Mouse (Mus musculus) megakaryocyte progenitor cell, adult 5-6 weeks (primary cell): ENCODE results near the gene Grid2ip. TPM values are rescaled to one million over a fixed set of nuclear protein-coding genes. Genes with fewer than 3 reads are reported as not detected.

ENCODE experiments used
- ATAC-seq: replicated peaks from 2 replicates; pipeline ENCODE4 v1.8.0; 2016; ENCODE audit warnings: mild to moderate bottlenecking, moderate TSS enrichment, inconsistent platforms; ENCODE audit not compliant: poor library complexity
- total RNA-seq, 2 experiments: library from RNA; stranded (forward) in 1 of 2; stranded (reverse) in 1 of 2; fragments of 157-497, 149-512 nt in 1 of 2; fragments of 200-1000 nt in 1 of 2; gene quantifications; 2 replicates each; pipeline versions ENCODE4 v1.2.3 to v1.2.4; 2015 to 2017

Gene Grid2ip
- total RNA-seq (2015) (not detected in 2 replicates), total RNA-seq (2017) (not detected in 2 replicates)

DNA sequence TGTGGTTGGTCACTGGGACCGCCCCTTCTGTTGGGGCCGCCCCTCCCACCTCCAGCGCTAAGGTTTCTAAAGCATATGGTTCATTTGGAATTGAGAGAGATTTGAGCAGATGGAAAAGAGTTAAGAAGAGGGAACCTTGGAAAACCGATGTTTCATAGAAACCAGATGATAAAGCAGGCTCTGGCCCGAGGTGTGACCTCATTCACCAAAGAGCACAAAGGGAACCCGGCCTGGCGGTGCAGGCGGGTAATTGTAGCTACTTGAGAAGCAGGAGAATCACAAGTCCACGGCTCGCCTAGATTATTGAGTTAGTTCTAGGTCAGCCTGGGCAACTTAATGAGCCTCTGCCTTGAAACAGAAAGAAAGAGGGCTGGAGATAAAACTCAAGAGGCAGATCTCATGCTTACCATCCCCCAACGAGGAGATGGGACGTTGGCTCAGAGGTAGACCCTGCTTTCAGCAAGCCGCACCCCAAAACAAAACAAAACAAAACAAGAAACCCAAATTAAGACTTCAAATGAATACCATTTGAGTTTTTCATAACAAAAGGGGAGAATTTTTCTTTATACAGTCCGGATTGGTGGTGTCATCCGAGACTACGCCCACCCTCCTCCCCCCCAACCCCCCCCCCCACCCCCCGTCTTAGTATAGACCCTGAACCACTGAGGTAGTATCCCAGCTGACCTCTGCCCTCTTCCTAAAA lies at the start of gene Grid2ip:
Gene Grid2ip (plus strand): TSS at position 653 of the 703 bp plus-strand sequence.
- ATAC-seq = no peak

DNA sequence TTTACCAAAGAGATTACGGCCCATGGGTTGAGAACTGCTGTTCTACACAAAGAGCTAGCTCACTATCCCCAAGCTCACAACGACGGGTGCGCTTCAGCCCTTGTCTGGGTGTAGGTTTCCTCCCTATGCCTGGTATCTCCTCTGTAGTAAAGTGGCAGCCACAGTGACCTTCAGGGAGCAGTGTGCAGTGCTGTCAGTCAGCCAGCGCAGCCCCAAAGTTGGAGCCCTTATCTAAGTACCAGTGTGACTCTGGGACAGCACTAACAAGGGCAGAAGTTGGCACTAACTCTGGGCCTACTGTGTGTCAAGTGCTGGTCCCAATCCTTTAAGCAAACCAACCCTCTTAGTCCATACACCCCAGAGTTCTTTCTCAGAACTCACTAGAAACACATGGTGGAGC lies 48.3 kb upstream of the Grid2ip start:
- ATAC-seq = no peak

DNA sequence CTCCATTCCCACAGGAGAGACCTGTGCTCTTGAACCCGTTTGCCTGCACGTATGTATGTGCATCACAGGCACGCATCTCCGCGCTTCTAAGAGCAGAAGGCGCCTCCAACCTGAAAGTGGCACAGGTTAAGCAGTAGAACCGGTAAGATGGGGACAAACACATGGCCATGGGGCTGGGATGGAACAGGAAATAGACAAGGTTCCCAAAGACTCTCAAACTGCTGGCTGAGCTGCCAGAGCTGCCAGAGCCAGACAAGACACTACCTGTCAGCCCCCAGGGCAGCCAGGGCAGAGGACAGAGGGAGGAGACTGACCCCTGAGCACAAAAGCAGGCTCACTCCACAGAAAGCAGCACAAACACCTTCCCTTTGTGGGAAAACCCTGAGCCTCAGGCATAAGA lies 47.2 kb upstream of the Grid2ip start:
- ATAC-seq = no peak

DNA sequence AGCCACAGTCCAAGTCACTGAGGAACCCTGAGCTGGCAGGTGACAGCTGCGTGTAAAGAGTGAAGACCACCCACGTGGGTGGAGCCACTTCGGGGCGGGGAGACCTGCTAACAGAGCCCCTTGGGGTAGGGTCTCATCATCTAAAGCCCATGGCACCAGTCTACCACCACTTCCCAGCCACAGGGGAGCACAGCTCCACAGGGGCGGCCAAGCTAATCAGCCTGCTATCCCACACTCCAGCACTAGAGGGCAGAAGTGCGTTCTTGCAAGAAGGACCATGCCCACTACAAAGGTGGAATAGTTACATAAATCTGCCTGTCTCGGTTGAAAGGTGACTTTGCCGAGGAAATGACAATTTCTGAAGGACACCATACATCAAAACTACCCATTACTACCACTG lies 45.3 kb upstream of the Grid2ip start:
- peak; percentile 72 for ATAC-seq

DNA sequence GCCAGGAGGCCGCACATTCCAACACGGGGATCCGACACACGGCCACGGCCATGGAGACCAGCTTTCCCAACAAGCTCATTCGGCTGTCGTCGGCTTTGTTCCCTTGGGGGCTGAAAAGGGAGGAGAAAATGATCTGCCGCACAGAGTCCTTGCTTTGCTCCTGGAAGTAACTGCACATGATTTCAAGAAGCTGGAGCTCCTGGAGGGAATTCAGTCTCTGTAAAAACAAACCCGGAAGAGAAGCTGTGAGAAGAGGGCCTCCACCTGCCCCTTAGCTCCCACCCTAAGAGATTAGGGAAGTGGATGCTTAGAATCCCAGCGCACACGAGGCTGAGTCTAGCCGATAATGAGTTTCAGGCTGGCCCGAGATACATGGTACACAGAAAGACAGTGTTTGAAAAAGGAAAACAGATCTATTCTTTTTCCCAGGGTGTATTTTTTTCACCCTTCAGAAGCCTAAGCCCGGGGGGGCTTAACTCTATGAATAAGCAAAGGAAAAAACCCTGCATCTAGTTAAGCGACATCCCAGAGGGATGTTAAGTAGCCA lies 42.9 kb upstream of the Grid2ip start:
- ATAC-seq = peak; percentile 35

DNA sequence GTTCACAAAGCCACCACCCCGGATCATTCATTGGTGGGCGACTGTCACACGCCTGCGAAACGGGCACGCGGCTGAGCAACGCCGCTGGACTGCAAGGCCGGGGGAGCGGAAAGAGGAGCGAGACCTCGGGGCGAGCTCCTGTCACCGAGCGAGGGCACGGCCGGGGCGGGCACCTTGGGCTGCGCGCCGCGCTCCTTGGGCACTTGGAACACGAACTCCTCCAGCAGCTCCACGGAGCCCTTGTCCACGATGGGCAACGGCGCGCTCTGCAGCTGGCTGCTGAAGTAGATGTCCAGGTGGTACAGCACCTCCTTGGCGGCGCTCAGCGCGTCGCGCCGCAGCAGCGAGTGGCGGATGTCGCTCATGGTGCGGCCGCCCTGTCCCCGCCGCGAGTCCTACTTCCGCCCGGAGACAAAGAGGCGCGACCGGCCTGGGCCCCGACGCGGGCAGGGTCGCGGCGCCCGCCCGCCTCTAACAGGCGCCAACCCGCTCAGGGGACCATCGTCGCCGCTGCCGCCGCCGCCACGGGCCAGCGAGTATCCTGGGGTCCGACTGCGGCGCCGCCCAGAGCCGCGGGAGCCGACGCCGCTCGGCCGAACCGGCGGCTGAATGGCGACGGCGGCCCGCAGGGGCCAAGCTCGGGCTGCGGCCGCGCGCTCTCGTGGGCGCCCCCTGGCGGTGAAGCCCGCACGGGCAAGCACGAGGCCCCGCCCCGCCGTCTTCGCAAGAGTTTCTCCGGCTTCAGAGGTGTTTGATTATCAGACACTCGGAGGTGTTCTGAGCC lies 42.2 kb upstream of the Grid2ip start, which contains the start of gene E130309D02Rik:
Gene E130309D02Rik (minus strand): TSS at position 631 of the 784 bp plus-strand sequence.
- peak; percentile 76 for ATAC-seq

DNA sequence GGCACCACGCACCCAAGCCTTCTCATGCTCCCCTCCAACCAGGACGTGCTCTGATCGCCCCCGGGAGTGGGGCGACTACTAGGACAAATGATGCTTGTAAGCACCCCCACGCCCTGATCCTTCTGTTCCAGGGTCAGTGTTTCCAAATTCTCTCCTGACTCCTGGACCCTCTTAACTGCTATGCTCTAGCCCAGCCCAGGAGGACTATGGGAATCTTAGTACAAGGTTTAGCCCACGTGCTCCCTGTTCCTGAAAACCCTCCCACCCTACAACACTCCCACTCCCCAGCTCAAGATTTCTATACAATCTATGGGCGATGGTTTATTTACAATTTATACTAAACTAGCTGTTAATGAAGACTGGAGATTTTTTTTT lies 41.6 kb upstream of the Grid2ip start:
- ATAC-seq = peak; percentile 2; the same call in 1 of the 2 replicates

DNA sequence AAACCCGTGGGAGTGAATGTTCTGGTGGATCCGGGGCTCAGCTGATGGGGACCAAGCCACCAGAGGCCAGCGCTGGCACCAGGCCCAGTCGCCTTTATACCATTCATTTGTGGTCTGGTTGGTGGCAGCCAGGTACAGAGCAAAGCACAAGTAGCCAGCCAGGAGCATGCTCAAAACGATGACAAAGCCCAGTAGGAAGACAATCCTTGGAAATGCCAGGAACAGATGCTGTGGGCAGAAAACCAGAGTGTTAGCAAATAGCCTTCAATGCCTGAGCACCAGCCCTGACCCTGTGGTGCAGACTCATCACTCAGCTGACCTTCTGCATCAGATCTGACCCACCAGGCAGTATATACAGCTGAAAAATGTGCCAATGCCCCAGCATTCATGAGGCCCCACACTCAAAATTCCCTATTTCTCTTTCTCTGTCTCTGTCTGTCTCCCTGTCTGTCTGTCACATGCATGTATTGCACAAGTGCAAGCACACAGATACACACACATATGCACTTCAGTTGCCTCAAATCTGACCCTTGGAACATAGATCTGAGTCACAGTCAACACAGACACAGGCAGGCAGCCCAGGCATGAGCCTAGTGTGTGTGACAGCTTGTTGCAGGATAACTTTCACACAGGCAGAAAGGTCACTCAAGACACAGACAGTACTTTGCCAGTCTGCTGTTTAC lies 40.4 kb upstream of the Grid2ip start:
- ATAC-seq = no peak

DNA sequence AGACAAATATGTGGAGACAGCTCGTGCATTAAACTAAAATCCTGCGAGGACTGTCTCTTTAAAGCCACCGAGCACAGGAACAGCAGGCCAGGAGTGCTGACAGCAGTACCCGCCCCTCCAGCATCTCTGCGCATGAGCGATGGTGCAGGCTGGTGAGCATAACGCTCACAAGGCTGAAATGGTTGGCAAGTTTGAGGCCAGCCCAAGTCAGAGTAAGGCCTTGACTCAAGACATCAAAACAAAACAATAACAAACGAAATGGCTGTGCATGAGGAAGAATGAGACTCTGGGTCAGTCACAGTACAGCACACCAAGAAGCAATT lies 39.9 kb upstream of the Grid2ip start:
- ATAC-seq = no peak

DNA sequence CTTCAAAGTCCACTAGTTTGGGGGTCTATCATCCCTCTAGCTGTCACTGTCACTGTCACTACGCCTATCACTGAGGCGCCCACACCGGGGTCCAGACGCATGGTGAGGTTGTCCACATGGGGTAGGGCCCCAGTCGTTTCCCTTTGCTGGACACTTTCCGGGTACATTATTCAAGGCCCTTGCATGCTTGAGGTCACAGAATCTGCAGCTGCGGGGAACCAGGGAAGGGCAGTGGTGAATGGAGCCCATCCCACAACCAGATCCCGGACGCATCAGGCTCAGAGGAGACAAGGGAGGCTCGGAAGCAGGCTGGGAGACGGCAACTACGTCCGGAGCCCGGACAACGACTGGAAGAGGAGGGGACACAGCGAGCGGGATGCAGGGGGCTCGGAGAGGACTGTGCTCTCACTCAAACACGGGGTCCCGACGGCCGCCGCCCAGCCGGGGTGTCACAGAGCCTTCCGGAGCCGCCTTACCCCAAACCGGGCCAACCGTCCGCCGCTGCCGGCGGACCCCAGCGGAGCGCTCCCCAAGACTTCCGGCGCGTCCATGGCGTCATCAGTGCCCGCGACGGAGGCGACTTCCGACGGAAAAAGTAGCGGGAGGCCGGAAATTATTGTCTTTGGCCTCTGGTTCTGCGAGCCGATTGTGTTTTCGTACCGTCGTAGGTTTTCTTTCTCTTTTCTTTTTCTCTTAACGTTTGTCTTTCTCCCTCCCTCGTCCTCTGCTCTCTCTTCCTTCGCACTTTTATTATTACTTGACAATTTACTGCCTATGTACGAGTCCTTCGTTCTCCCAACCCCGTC lies 28.2 kb upstream of the Grid2ip start, which contains the start of gene Zdhhc4:
Gene Zdhhc4 (minus strand): TSS at position 567 of the 806 bp plus-strand sequence.
- ATAC-seq = peak; percentile 92

DNA sequence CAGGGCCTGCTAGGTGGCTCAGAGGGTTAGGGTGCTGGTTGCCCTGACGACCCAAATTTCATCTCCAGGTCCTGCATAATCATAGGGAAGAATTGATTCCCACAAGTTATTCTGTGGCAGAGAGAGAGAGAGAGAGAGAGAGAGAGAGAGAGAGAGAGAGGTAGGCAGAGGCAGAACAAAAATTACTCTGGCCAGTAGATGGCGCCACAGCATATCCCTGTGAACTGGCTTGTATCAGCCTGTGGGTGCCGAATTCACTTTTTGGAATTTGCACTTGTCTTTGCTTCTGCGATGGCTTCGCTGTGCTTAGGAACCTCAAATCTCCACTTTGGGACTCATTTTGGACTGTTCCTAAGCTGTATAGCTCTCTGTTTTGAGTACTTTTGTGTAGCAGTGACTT lies 23.3 kb upstream of the Grid2ip start:
- ATAC-seq = peak; percentile 61

DNA sequence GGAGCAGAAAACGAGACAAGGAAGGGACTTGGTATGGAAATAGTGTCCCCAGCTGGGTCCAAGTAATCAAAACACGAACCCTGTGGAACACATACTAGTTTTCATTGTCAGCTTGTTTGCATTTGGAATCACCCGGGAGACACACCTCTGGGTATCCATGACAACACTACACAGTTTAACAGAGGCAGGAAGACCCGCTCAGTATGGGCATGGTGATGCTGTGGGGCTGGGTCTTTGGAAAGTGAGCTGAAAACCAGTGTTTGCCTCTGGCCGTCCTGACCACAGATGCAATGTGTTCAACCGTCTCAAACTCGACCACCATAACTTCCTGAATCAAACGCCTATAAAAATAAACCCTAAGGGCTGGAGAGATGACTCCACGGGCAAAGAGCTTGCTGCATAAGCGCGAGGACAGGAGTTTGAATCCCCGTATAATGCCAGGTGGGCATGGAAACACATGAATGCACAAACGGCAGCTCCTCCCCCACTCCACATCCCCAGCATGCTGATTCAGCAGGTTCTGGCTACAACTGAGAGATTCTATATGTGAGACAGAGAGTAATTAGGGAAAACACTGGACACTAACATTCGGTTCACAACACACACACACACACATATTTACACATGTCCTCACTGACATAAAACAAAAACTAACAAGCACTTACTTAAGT lies 22.6 kb upstream of the Grid2ip start:
- ATAC-seq = peak; percentile 23; the same call in 1 of the 2 replicates

DNA sequence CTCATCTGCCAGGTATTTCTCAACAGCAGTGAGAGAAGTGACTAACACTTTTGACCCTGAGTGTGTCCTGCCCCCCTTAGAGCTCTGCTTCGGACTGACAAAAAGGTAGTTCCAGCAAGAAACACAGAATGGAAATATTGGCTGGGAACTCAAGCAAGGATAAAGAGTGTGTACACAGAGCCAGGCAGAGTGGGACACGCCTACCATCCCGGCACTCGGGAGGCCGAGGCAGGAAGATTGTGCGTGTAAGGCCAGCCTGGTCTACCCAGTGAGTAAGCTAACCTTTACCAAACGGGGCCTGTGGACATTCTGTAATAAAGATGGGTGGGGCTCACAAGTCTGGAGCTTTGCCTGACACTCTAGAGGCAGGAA lies 22.1 kb upstream of the Grid2ip start:
- peak; percentile 29 for ATAC-seq

DNA sequence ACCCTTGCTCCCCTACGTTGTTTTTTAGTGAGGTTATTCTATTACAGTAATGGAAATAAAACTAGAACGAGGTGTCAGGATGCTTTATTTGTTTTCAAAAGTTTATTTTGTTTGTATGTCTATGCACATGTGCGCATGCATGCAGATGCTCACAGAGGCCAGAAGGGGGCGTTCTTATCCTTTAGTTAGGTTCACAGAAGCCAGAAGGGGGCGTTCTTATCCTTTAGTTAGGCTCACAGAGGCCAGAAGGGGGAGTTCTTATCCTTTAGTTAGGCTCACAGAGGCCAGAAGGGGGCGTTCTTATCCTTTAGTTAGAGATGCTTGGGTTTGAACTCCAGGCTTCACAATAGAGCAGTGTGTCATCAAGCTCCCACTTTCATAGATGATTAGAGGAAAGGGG lies 20.6 kb upstream of the Grid2ip start:
- peak; percentile 53 for ATAC-seq

DNA sequence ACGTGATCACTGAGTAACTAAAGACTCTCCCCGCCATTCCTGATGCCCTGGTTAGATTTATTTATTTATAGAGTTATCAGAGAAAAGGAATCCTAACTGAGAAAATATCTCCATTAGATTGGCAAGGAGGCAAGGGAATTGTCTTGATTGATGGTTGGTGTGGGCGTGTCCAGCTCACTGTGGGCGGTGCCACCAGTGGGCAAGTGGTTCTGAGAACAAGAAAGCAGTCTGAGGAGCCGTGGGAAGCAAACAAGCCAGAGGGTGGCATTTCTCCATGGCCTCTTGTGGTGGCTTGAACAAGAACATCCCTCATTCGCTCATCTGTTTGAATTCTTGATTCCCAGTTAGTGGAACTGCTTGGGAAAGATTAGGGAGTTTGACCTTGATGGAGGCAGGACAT lies 17.5 kb upstream of the Grid2ip start:
- ATAC-seq = no peak

DNA sequence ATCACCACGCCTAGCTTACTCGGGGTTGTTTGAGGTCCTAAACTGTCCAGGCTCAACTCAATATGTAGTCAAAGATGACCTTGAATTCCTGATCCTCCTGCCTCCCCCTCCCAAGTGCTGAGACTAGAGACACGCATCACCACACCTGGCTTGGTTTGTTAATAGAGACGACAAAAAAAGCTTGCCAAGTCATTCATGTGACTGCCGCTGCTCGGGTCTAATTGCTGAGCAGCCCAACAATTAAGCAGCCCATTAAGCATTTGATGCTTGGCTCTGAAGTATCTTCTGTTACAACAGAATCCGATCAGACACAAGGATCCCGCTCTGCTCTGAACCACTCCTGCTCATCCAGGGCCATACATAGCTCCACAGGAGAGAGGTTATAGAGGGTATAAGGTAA lies 10.8 kb upstream of the Grid2ip start:
- no peak for ATAC-seq

DNA sequence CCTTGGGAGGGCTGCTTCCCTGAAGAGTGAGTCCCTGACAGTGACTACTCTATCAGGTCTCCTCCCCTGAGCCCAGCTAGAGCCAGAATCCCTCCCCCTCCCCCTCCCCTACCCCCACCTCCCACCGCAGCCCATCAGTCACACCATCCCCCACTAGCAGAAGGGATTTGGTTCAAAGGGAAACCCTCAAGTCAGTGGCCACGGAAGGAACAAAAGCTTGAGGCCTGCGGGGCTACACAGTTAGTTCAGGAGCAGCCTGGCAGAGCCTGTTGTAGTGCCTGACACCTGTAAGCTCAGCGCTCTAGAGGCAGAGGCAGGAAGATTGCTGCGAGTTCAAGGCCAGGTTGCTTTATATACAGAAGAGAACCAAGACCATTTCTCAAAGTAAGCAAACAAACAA lies 1.1 kb upstream of the Grid2ip start:
- ATAC-seq = no peak

DNA sequence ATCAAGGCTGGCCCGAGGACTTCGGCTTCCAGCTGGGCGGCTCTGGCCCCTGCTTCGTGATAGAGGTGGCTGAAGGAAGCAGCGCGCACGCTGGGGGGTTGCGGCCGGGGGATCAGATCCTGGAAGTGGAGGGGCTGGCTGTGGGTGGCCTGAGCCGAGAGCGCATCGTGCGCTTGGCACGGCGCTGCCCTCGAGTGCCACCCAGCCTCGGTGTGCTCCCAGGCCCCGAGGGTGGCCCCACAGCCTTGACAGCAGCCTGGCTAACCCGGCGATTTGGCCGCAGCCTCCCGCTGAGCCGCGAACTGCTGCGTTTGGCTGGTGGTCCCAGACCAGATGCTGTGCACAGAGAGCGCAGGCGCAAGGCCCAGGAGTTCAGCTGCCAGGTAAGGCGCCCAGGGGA lies 426 bp downstream of the Grid2ip start:
- no peak for ATAC-seq

DNA sequence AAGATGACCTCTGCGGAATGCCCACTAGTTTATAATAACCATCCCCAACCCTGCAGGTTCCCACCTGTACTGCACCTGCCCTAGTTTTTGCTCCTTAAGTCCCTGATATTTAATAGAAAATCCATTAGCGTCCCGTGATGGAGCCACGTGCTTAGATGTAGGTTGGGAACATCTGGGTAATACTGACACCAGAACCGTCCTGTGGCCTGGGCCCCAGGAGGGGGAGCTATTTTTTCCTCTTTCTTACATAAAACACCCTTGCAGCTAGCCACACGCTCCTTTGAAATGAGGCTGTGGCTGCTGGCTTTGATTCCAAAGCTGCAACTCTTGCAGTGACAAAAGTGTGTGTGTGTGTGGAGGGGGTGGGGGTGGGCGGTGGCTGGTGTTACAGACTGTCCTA lies 2.1 kb downstream of the Grid2ip start:
- ATAC-seq = no peak

DNA sequence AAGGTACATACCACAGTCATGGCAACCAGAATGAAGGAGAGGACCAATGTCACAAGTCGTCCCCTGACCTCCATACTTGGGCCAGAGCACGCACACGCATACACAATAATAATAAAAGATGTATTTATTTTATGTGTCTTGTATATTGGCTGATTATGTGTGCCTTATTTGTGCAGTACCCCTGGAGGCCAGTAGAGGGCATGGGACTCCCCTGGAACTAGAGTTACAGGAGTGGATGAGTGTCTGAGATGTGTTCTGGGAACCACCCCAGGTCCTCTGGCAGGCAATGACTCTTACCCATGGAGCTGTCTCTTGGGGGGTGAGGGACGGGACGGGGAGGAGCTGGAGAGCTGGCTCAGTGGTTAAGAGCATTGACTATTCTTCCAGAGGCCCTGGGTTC lies 2.9 kb downstream of the Grid2ip start:
- peak; percentile 67 for ATAC-seq
